Mouse (Mus musculus): ENCODE measurements at regions not wholly inside any gene's neighbourhood (a gene's known extent, or its start where the extent isn't known, plus 50 kb on each side); places are given as distances from the start of the nearest gene placed in this dataset.

GRCm38 (mm10) chr5:64609378-64610087 is 193.7 kb upstream of the Klf3 start:
- DNase-seq (ENCODE audit: low spot score) = no peak

- DNase-seq (ENCODE audit: low spot score) = no peak
Observed at GRCm38 (mm10) chr5:64610146-64610545, 193.0 kb upstream of the Klf3 start.

GRCm38 (mm10) chr5:64610562-64611405 is 192.4 kb upstream of the Klf3 start:
- no peak for DNase-seq (ENCODE audit: low spot score)

- DNase-seq (ENCODE audit: low spot score) = no peak
Observed at GRCm38 (mm10) chr5:64612017-64612416, 191.2 kb upstream of the Klf3 start.

- no peak for DNase-seq (ENCODE audit: low spot score)
Observed at GRCm38 (mm10) chr5:64613696-64614095, 189.5 kb upstream of the Klf3 start.

- DNase-seq (ENCODE audit: low spot score) = no peak
Observed at GRCm38 (mm10) chr5:64618126-64618525, 185.1 kb upstream of the Klf3 start.

- no peak for DNase-seq (ENCODE audit: low spot score)
Observed at GRCm38 (mm10) chr5:64619752-64620151, 183.4 kb upstream of the Klf3 start.

GRCm38 (mm10) chr5:64620726-64621125 is 182.5 kb upstream of the Klf3 start:
- DNase-seq (ENCODE audit: low spot score) = no peak

GRCm38 (mm10) chr5:64621386-64621785 is 181.8 kb upstream of the Klf3 start:
- DNase-seq (ENCODE audit: low spot score) = no peak

GRCm38 (mm10) chr5:64623653-64624052 is 179.5 kb upstream of the Klf3 start:
- DNase-seq (ENCODE audit: low spot score) = no peak

- DNase-seq (ENCODE audit: low spot score) = no peak
Observed at GRCm38 (mm10) chr5:64624205-64624604, 179.0 kb upstream of the Klf3 start.

- DNase-seq (ENCODE audit: low spot score) = no peak
Observed at GRCm38 (mm10) chr5:64625421-64625820, 177.8 kb upstream of the Klf3 start.

- DNase-seq (ENCODE audit: low spot score) = no peak
Observed at GRCm38 (mm10) chr5:64625841-64626298, 177.3 kb upstream of the Klf3 start.

GRCm38 (mm10) chr5:64626351-64626750 is 176.8 kb upstream of the Klf3 start:
- DNase-seq (ENCODE audit: low spot score) = no peak

GRCm38 (mm10) chr5:64630582-64630981 is 172.6 kb upstream of the Klf3 start:
- DNase-seq (ENCODE audit: low spot score) = no peak

- DNase-seq (ENCODE audit: low spot score) = no peak
Observed at GRCm38 (mm10) chr5:64632171-64632570, 171.0 kb upstream of the Klf3 start.

- DNase-seq (ENCODE audit: low spot score) = no peak
Observed at GRCm38 (mm10) chr5:64634008-64634407, 169.2 kb upstream of the Klf3 start.

GRCm38 (mm10) chr5:64634721-64635120 is 168.5 kb upstream of the Klf3 start:
- no peak for DNase-seq (ENCODE audit: low spot score)

GRCm38 (mm10) chr5:64636301-64636700 is 166.9 kb upstream of the Klf3 start:
- DNase-seq (ENCODE audit: low spot score) = no peak

- DNase-seq (ENCODE audit: low spot score) = no peak
Observed at GRCm38 (mm10) chr5:64643584-64643983, 159.6 kb upstream of the Klf3 start.

- DNase-seq (ENCODE audit: low spot score) = no peak
Observed at GRCm38 (mm10) chr5:64647417-64648125, 155.6 kb upstream of the Klf3 start.

- DNase-seq (ENCODE audit: low spot score) = no peak
Observed at GRCm38 (mm10) chr5:64648492-64648891, 154.7 kb upstream of the Klf3 start.

GRCm38 (mm10) chr5:64651407-64651806 is 151.8 kb upstream of the Klf3 start:
- no peak for DNase-seq (ENCODE audit: low spot score)
